Mouse (Mus musculus) liver, embryonic 14.5 days (tissue): ENCODE measurements around the gene Pdcd4. TPM values are rescaled to one million over a fixed set of nuclear protein-coding genes. Genes with fewer than 3 reads are reported as not detected.

ENCODE experiments used
- ATAC-seq: fragments of 200-750 bp; cut with Nextera tagmentation; 2 replicates; pipeline ENCODE4 v1.8.0; 2017; ENCODE audit warnings: moderate number of reproducible peaks, mild to moderate bottlenecking, moderate library complexity; ENCODE audit not compliant: insufficient read depth
- DNase-seq, 3 experiments: peaks; one replicate each; pipeline ENCODE4 v3.0.0-alpha.2; 2012 to 2013; ENCODE audit warnings: low read depth in 3 of 3, low spot score in 3 of 3
- H3K27ac ChIP-seq: fragments of 300-500 bp; sonication (generic); 2 replicates; pipeline ENCODE4 v1.5.1; 2014; ENCODE audit warnings: moderate library complexity, mild to moderate bottlenecking, control low read depth, inconsistent platforms
- H3K27me3 ChIP-seq: fragments of 300-500 bp; sonication (generic); 2 replicates; pipeline ENCODE4 v1.6.1; 2014; ENCODE audit warnings: mild to moderate bottlenecking, low read length, moderate library complexity; ENCODE audit not compliant: control insufficient read depth, insufficient read depth
- H3K36me3 ChIP-seq: fragments of 300-500 bp; sonication (generic); replicated peaks from 2 replicates; pipeline ENCODE4 v1.6.1; 2014; ENCODE audit warnings: low read depth; ENCODE audit not compliant: control insufficient read depth, insufficient read depth
- H3K4me1 ChIP-seq, 2 experiments: fragments of 200-500 bp in 1 of 2; fragments of 300-500 bp in 1 of 2; sonication (generic) in 1 of 2; replicated peaks; 2 replicates each; pipeline ENCODE4 v1.6.1; 2012 to 2014; ENCODE audit warnings: antibody characterized with exemption in 1 of 2, inconsistent platforms in 1 of 2, low read length in 1 of 2; ENCODE audit not compliant: control insufficient read depth in 2 of 2, insufficient read depth in 2 of 2
- H3K4me2 ChIP-seq: fragments of 300-500 bp; sonication (generic); 2 replicates; pipeline ENCODE4 v1.6.1; 2014; ENCODE audit warnings: low read depth, mild to moderate bottlenecking, control low read depth, moderate library complexity
- H3K4me3 ChIP-seq, 2 experiments: fragments of 200-500 bp in 1 of 2; fragments of 300-500 bp in 1 of 2; sonication (generic) in 1 of 2; 2 replicates each; pipeline ENCODE4 v1.5.1; 2012 to 2014; ENCODE audit warnings: low read depth in 2 of 2, low read length in 2 of 2, mild to moderate bottlenecking in 2 of 2, control low read depth in 1 of 2, inconsistent platforms in 1 of 2, moderate library complexity in 1 of 2; ENCODE audit not compliant: insufficient read depth in 1 of 2
- H3K9ac ChIP-seq: fragments of 300-500 bp; sonication (generic); replicated peaks from 2 replicates; pipeline ENCODE4 v1.6.1; 2014; ENCODE audit warnings: mild to moderate bottlenecking, control low read depth, moderate library complexity
- H3K9me3 ChIP-seq: fragments of 300-500 bp; sonication (generic); 2 replicates; pipeline ENCODE4 v1.6.1; 2016; ENCODE audit warnings: low read length, mixed read lengths; ENCODE audit not compliant: control insufficient read depth
- CTCF ChIP-seq: IDR thresholded peaks from 2 replicates; pipeline ENCODE4 v1.5.1; 2016; ENCODE audit warnings: antibody characterized with exemption, low read depth, control low read depth
- EP300 ChIP-seq: IDR thresholded peaks from 2 replicates; pipeline ENCODE4 v1.6.1; 2016; ENCODE audit warnings: antibody characterized with exemption, low read depth
- WGBS: fragments of 180-500 bp; shearing (Covaris S2); extraction: QIAGEN DNeasy Blood & Tissue Kit; methylation state at CpG from one replicate; pipeline ENCODE4 v1.1.7; 2014; ENCODE audit not compliant: insufficient replicate concordance; 5-methylcytosine and 5-hydroxymethylcytosine counted together
- polyA plus RNA-seq, 2 experiments: library from polyadenylated mRNA; depleted of rRNA in 1 of 2; stranded (reverse) in 1 of 2; unstranded in 1 of 2; fragments of >200 nt; fragmentation: Nextera tagmentation in 1 of 2; extraction: Ambion mirVana in 1 of 2; gene quantifications; 2 replicates each; pipeline versions ENCODE4 v1.2.1 to v1.2.3; 2012 to 2014

Pdcd4 gene
- polyA plus RNA-seq, 2 experiments: 6.6 to 16.2 TPM

DNA sequence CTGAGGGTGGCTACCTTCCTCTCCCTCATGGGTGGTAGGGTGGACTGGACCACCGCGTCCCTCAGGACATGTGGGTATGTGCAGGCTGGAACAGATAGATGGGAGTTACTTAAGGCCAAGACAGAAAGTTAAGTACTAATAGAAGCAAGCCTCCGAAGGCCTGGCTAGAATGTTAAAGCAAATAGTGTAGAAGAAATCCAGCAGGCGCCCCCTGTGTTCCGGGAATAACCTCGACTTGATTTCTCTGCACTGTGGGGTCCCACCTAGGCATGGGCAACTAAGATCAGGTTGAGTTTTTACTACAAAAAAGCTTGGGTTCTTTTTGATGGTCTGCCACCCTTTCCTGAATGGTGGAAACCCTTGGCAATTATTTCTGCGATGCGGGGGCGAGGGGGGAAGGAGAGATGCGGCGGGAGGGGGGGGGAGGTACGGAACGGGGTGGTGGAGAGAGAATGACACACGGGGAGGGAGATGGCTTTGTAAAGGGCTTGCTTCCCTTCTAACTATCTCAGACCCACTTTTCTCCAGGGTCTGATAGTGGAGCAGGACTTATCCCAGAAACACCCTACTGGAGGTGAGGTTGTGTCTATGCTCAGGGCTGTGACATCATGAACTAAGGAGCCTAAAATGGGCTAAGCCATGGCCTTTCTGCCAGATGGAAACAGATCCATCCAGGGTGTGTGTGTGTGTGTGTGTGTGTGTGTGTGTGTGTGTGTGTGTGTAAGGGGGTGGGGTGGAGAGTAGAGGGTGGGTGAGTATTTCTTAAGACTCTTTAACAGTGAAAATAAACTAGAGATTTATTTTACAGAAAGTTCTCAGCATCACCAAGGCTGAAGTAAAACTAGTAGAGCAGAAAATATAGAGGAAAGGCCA is 40.0 kb upstream of the Pdcd4 start:
- 80% methylated on average over 14 of the region's 14 CpGs for WGBS
- Histone ChIP-seq H3K36me3 (no peaks in the 10 kb centered on the region), H3K9ac (no peak overlapping the region), H3K4me3 (no peak overlapping the region), H3K4me2 (no peak overlapping the region), H3K27ac (no peak overlapping the region), H3K4me1 (peaks cover 7 to 12% of the 10 kb centered on the region in 2 experiments), H3K27me3 (no peaks in the 10 kb centered on the region), H3K9me3 (no peaks in the 10 kb centered on the region)
- TF ChIP-seq CTCF (no peak), EP300 (no peak)
- DNase-seq (no peak), ATAC-seq (no peak)

- Histone ChIP-seq H3K4me1 (peaks cover 7 to 12% of the 10 kb centered on the region in 2 experiments), H3K36me3 (no peaks in the 10 kb centered on the region), H3K27ac (no peak overlapping the region), H3K27me3 (no peaks in the 10 kb centered on the region), H3K4me3 (no peak overlapping the region), H3K9ac (no peak overlapping the region), H3K9me3 (no peaks in the 10 kb centered on the region), H3K4me2 (no peak overlapping the region)
- 71% methylated on average over 15 of the region's 15 CpGs for WGBS
- ATAC-seq (no peak), DNase-seq (no peak)
- TF ChIP-seq CTCF: no peak
- TF ChIP-seq EP300: no peak
Measured at GRCm38 (mm10) chr19:53852699-53853451, 39.2 kb upstream of the Pdcd4 start.

- no peak for ATAC-seq
- no peaks in the 10 kb centered on the region for H3K36me3 ChIP-seq
- peaks cover 3 to 11% of the 10 kb centered on the region in 2 experiments; a peak in 3 of 4 replicates for H3K4me1 ChIP-seq
- H3K4me3 ChIP-seq: no peak overlapping the region
- DNase-seq: no peak
- H3K9me3 ChIP-seq: no peaks in the 10 kb centered on the region
- no peak overlapping the region for H3K9ac ChIP-seq
- TF ChIP-seq CTCF (no peak), EP300 (no peak)
- H3K27ac ChIP-seq: no peak overlapping the region
- no peaks in the 10 kb centered on the region for H3K27me3 ChIP-seq
- no peak overlapping the region for H3K4me2 ChIP-seq
- 58% methylated on average over 4 of the region's 4 CpGs for WGBS
Measured at GRCm38 (mm10) chr19:53854978-53855377, 37.1 kb upstream of the Pdcd4 start.

GRCm38 (mm10) chr19:53855781-53856180 is 36.2 kb upstream of the Pdcd4 start:
- no peak for ATAC-seq
- WGBS: 66% methylated on average over 5 of the region's 5 CpGs

GRCm38 (mm10) chr19:53856794-53857193 is 35.2 kb upstream of the Pdcd4 start:
- no peak for ATAC-seq
- H3K9ac ChIP-seq: no peak overlapping the region
- DNase-seq: no peak
- 82% methylated on average over 9 of the region's 9 CpGs for WGBS
- peaks cover 3 to 9% of the 10 kb centered on the region in 2 experiments; a peak in 3 of 4 replicates for H3K4me1 ChIP-seq
- H3K9me3 ChIP-seq: no peaks in the 10 kb centered on the region
- H3K36me3 ChIP-seq: no peaks in the 10 kb centered on the region
- H3K4me3 ChIP-seq: no peak overlapping the region
- TF ChIP-seq EP300: no peak
- no peak overlapping the region for H3K27ac ChIP-seq
- H3K4me2 ChIP-seq: no peak overlapping the region
- H3K27me3 ChIP-seq: no peaks in the 10 kb centered on the region

More at GRCm38 (mm10) chr19:53855781-53856180, 36.2 kb upstream of the Pdcd4 start:
- no peak overlapping the region for H3K27ac ChIP-seq
- H3K27me3 ChIP-seq: no peaks in the 10 kb centered on the region
- DNase-seq: no peak
- H3K4me1 ChIP-seq: peaks cover 3 to 9% of the 10 kb centered on the region in 2 experiments; a peak in 3 of 4 replicates
- no peaks in the 10 kb centered on the region for H3K36me3 ChIP-seq
- H3K4me2 ChIP-seq: no peak overlapping the region
- no peaks in the 10 kb centered on the region for H3K9me3 ChIP-seq
- H3K9ac ChIP-seq: no peak overlapping the region
- no peak overlapping the region for H3K4me3 ChIP-seq
- no peak for TF ChIP-seq CTCF
- no peak for TF ChIP-seq EP300
